Mouse (Mus musculus) megakaryocyte, adult 5-6 weeks (primary cell): ENCODE data around the gene Mgat2. TPM values are rescaled to one million over a fixed set of nuclear protein-coding genes. Genes with fewer than 3 reads are reported as not detected.
A peak's percentile ranks its signal among the peaks of the same experiment; 100 is the strongest.

Experiments used
- ATAC-seq: 2 replicates; pipeline ENCODE4 v1.8.0; 2016; ENCODE audit warnings: mild to moderate bottlenecking, inconsistent platforms; ENCODE audit not compliant: poor library complexity, severe bottlenecking
- total RNA-seq, 2 experiments: library from RNA; stranded (forward) in 1 of 2; stranded (reverse) in 1 of 2; fragments of 153-499, 151-499 nt in 1 of 2; fragments of 221-1000, 200-1000 nt in 1 of 2; gene quantifications; 2 replicates each; pipeline versions ENCODE4 v1.2.3 to v1.2.4; 2015 to 2017

Gene Mgat2
- total RNA-seq, 2 experiments from 2014 or later: 91.6 to 91.9 TPM

GRCm38 (mm10) chr12:69210056-69210979 lies 26.4 kb downstream of the Mgat2 start:
- ATAC-seq: no peak

DNA sequence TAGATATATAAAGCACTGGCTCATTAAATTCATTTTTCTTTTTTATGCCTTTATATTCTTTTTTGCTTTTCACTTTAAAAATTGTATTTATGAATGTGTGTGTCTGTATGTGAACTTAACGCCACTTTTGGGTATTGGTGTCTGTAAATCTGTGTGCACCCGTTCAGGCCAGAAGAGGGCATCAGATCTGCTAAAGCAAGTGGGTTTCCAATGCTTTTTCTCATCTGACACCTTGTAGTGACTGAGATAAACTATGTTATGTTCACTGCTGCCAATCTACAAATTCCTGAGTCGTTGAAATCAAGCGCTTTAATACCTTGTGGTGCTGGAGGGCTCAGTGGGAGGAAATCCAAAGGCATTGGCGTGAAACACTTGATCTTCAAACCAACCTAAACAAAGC lies 27.1 kb downstream of the Mgat2 start:
- ATAC-seq: no peak

DNA sequence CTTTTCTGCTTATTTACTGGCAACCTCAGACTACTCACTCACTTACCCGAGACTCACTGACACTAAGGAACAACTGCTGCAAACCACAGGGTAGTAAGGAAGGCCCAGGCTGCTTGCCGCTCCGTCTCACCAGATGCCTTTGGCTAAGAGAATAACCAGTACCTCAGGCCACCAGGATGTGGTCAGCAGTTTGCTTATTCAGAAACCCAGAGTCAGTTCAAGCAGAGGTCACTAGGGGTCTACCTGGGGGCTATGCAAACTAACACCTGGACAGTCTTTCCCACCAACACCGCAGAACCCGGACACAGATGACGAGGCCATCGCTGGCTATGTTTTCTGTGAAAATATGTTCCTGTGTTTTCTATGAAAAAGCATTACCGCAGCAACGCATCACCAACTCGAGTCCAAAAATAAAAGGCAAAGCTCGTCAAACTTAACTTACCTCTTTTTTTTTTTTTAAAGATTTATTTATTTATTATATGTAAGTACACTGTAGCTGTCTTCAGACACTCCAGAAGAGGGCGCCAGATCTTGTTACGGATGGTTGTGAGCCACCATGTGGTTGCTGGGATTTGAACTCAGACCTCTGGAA lies 29.3 kb downstream of the Mgat2 start:
- ATAC-seq: no peak

- ATAC-seq: peak; percentile 67
Measured at GRCm38 (mm10) chr12:69214393-69214792, 30.4 kb downstream of the Mgat2 start.

- ATAC-seq: no peak
Measured at GRCm38 (mm10) chr12:69215000-69215785, 31.2 kb downstream of the Mgat2 start.

DNA sequence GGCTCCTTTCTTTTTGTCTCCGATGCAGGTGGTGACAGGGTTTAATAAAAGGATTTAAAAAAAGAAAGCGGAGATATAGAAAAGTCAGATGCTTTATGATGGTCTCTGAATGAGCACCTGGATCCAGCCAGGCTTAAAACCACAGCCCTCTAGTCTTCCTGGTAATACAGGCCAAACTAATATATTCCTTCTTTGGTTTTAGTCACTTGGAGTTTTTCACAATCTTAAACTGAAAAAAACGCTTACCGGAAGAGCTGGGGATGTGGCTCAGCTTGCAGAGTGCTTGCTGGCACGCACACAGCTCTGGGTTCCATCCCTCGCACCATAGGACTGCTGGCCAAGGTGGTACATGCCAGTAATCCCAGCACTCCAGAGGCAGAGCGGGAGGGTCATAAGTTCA lies 32.6 kb downstream of the Mgat2 start:
- ATAC-seq: no peak

DNA sequence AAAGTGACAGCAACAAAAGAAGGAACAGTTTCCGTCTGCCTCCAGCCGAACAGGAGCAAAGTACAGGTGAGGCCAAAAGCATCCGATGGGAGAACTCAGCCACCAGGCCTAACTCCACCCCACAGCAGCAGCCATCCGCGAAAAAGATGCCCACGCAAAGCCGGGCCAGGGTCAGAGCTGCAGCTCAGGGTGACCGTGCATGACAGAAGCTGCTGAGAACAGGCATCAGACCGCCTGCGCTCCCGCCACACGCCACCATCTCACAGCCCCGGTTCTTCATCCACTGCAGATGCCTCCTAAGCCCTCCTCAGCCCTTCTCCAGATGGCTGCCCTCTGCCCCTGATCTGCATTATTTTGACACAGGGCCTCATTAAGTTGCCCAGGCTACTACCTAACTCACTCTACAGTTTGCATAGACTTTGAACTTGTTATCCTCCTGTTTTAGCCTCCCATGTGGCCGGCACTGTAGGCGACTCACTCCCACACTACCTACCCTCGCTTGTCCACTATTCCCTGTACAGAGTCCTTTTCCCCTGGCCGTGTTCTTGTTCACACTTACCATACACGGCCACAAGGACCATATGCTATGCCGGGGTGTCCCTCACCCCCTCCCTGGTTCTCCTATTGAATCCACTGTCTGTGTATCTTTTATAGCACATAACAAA lies 36.8 kb downstream of the Mgat2 start:
- ATAC-seq: no peak

- peak; percentile 95 for ATAC-seq
Measured at GRCm38 (mm10) chr12:69227776-69228466, 44.0 kb downstream of the Mgat2 start, which contains the start of gene Pole2. TSS of gene Pole2 (minus strand) at chr12:69228195.

- ATAC-seq: 0 out of 2 replicates have a peak, but pooled peaks have one; percentile 23
Measured at GRCm38 (mm10) chr12:69229251-69229650, 45.3 kb downstream of the Mgat2 start.

DNA sequence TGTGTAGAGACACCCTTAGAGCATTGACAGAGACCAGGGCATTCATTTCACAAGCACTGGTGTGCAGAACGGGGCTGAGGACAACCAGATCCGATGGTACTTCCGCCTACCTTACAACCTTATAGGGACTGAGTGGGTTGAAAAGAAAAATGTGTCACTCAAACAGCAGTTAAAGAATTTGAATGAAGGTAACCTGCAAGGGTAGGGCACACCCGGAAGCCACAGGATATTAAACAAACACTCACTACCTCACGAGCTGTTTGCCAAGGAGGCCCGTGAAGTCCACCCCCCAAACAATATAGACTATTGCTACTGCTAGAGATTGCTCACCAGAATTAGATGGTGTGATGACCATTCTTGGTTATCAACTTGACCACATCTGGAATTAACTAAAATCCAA lies 51.8 kb downstream of the Mgat2 start:
- ATAC-seq: no peak

Other genes starting within 250 kb of the Mgat2 start
- gene Rps29, start 25.0 kb upstream of the Mgat2 start, total RNA-seq (2015): 1,804 and 2,132 TPM in 2 replicates
- gene Rps29, start 25.0 kb upstream of the Mgat2 start, total RNA-seq (2017): 1,670 and 2,037 TPM in 2 replicates
- gene Lrr1, start 15.3 kb upstream of the Mgat2 start, total RNA-seq (2015): 23.3 and 27.6 TPM in 2 replicates
- gene Lrr1, start 15.3 kb upstream of the Mgat2 start, total RNA-seq (2017): 13.3 and 13.7 TPM in 2 replicates
- gene Rpl36al, start 74 bp upstream of the Mgat2 start, total RNA-seq (2015): 691 and 759 TPM in 2 replicates
- 982 and 1,157 TPM in 2 replicates for gene Rpl36al, start 74 bp upstream of the Mgat2 start, total RNA-seq (2017)
- 1.8 and 4.7 TPM in 2 replicates for gene Gm49383, start 12.9 kb downstream of the Mgat2 start, total RNA-seq (2015)
- 18.6 and 18.8 TPM in 2 replicates for gene Gm49383, start 12.9 kb downstream of the Mgat2 start, total RNA-seq (2017)
- 3.7 and 4.4 TPM in 2 replicates for gene Dnaaf2, start 14.3 kb downstream of the Mgat2 start, total RNA-seq (2015)
- 3.5 and 7.2 TPM in 2 replicates for gene Dnaaf2, start 14.3 kb downstream of the Mgat2 start, total RNA-seq (2017)
- 8.8 and 19.8 TPM in 2 replicates for gene Gm49384, start 20.1 kb downstream of the Mgat2 start, total RNA-seq (2015)
- 8.3 and 12.8 TPM in 2 replicates for gene Gm49384, start 20.1 kb downstream of the Mgat2 start, total RNA-seq (2017)
- 35.6 and 50.8 TPM in 2 replicates for gene Pole2, start 44.0 kb downstream of the Mgat2 start, total RNA-seq (2015)
- 22.5 and 31.2 TPM in 2 replicates for gene Pole2, start 44.0 kb downstream of the Mgat2 start, total RNA-seq (2017)
- 0.91 and 3.5 TPM in 2 replicates for gene Klhdc1, start 57.0 kb downstream of the Mgat2 start, total RNA-seq (2015)
- 2.9 and 5.1 TPM in 2 replicates for gene Klhdc1, start 57.0 kb downstream of the Mgat2 start, total RNA-seq (2017)
- 35.7 and 38.6 TPM in 2 replicates for gene Klhdc2, start 112.5 kb downstream of the Mgat2 start, total RNA-seq (2015)
- 34.6 and 36.8 TPM in 2 replicates for gene Klhdc2, start 112.5 kb downstream of the Mgat2 start, total RNA-seq (2017)
- 43.7 and 44.6 TPM in 2 replicates for gene Nemf, start 173.0 kb downstream of the Mgat2 start, total RNA-seq (2015)
- 67.3 and 79.7 TPM in 2 replicates for gene Nemf, start 173.0 kb downstream of the Mgat2 start, total RNA-seq (2017)
- gene Arf6, start 188.0 kb downstream of the Mgat2 start, total RNA-seq (2015): 78.8 and 94.8 TPM in 2 replicates
- 125 and 133 TPM in 2 replicates for gene Arf6, start 188.0 kb downstream of the Mgat2 start, total RNA-seq (2017)
- gene Gm9887, start 188.3 kb downstream of the Mgat2 start, total RNA-seq (2015): not detected in 2 replicates
- gene Gm9887, start 188.3 kb downstream of the Mgat2 start, total RNA-seq (2017): not detected in 2 replicates